Mouse (Mus musculus) kidney, adult 18-20 months (tissue): ENCODE data around the gene Atrnl1.
"Not testable (repeated sequence)": the region's sequence is repeated elsewhere in the genome, so short reads cannot be mapped to it uniquely, and the experiment has no call there.

Experiments used
- DNase-seq: peaks from one replicate; pipeline ENCODE4 v3.0.0; 2021

The Atrnl1 gene

DNA sequence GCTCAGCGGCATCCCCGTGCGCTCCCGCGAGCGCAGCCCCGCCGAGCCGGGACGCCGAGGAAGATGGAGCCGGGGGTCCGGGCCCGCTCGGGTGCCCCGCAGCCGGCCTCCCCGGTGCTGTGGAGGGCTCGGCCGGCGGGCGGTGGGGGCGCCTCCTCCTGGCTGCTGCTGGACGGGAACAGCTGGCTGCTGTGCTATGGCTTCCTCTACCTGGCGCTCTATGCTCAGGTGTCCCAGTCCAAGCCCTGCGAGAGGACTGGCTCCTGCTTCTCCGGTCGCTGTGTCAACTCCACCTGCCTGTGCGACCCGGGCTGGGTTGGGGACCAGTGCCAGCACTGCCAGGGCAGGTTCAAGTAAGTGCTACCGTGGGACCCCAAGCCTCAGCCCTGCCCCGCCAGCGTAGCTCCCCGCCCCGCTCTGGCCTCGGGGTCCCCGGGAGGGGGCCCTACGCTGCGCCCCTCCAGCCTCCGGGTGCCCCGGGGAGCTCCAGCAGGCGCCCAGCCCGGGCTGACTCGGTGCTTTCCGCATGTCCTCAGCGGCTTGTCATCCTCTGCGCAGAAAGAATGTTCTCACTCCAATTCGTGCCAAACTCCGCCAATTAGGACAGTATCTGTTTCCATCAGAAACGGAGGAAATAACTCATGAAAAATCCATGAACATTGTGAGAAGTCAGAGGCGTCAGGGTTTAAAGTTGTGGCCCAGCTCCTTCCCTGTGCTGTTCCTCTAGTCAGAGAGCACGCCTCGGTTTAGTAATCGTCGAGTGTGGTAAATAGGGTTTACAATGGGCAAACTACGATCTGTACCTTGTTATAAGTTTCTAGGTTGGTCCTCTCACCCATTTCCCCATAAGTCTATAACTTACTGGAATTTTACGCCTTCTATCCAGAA lies 701 bp downstream of the Atrnl1 start:
- peak; percentile 78 for DNase-seq

DNA sequence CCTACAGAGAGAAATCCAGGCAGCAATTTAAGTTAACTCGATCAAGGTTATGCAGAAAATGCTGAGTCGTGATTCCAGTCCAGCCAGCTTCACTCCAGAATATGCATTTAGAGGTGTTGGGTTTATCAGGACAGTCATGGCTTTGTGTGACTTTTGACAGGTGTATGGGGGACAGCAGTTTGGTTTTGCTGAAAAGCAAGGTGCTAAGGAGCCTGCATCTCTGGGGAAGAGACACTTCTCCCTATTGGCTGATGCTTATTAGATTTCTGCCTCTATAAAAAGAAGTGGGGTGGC lies 1.3 kb downstream of the Atrnl1 start:
- no peak for DNase-seq

DNA sequence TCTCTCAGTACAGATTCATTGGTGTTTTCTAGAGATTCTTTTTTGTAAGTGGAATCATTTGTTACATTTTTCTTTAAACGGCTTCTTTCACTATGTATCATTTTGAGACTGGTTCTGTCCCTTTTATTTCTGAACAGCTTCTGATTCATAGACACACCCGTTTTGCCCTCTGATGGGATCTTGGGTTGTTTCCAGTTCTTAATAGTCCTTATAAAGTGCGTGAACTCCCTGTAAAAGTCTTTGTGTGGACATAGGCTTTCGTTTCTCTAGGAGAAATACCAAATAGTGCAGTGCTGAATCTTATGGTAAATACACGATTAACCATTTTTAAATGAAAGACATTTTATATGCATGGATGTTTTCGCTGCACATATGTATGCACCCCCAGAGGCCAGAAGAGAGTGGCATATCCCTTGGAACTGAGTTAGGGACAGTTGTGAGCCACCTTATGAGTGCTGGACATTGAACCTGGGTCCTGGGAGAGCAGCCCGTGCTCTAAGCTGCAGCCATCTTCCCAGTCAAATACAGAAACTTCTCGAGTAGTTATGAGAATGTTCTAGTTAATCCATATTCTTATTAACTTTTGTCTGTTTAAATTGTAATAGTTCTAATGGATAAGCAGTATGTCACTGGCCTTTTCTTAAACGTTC lies 5.3 kb downstream of the Atrnl1 start:
- no peak for DNase-seq

DNA sequence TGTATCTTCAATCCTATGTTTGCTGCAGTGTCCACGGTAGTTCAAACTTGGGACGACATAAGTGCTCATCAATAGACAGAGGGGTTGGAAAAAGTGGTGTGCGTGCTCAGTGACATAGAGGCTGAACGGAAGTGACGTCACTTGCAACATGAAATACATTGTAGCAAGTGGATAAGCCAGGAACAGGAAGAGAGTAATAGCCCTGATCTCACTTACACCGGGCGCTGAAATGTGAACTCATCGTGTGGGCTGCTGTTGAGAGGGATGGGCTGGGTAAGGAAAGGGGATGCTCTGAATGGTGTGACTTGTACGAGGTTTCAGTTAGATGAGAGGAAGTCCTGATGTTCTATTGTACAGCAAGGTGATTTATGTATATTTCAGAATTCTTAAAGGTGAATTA lies 8.3 kb downstream of the Atrnl1 start:
- no peak for DNase-seq

DNA sequence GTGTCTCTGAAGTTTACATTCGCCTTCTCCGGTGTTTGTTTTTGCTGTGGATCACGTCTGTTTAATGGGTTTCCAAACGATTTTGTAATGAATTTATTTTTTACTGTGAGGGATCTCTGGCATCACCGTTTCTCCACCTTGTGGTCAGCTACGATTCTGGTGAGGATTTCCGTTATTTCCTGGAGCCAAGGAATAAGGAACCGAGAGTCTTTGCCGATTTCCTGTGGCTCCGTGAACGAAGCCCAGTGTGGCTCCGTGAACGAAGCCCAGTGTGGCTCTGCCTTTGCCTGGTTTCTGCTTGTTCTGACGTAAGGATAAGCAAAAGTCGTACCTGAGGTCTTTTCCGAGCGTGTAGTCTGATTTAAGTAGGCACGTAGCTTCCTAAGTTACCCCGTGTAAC lies 11.0 kb downstream of the Atrnl1 start:
- no peak for DNase-seq

DNA sequence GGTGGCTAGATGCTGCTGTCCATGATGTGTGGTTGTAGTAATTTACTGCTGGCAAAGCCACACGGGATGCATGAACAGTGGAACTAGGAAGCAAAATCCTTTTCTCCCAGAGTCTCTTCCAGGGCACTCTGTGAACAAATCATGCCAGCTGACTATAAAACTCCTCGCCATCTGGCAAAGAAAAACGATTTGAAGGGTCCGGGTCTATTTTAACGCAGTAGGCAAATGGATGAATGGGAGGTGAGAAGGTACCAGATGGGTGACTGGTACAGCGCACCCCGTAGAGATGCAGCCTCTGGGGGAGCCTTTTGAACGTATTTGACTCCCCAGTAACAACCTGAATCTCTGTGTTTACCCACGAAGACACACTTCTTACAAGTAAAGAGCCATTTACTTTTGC lies 14.9 kb downstream of the Atrnl1 start:
- DNase-seq = no peak

DNA sequence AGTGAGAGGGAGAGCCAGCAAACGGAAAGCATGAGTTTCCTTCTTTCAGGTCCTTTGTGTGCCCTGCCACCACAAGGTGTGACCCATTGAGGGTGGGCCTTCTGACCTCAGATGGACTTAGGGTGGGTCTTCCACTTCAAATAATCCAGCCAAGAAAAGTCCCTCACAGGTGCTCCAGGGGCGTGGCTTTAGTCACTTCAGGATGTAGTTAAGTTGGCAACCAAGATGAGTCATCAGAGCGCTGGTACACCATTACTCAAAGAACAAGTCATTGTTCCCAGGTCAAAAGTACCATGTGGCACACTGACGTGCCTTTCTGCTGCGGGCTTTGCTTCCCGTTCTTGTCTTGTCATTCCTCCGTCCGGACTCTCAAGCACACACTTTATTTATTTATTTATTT lies 16.4 kb downstream of the Atrnl1 start:
- DNase-seq = no peak

DNA sequence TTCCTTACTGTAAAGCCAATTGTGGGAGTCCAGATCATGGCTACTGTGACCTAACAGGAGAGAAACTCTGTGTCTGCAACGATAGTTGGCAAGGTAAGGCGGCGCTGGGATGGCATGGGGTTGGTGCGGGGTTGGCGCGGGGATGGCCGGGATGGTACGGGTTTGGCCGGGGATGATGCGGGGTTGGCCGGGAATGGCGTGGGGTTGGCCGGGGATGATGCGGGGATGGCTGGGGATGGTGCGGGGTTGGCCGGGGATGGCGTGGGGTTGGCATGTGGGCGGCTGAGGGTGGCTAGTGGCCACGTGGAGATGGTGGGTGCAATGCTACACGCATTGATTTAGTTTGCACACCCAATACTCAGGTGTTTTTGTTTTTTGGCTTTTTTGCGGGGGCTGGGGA lies 31.7 kb downstream of the Atrnl1 start:
- DNase-seq = no peak

DNA sequence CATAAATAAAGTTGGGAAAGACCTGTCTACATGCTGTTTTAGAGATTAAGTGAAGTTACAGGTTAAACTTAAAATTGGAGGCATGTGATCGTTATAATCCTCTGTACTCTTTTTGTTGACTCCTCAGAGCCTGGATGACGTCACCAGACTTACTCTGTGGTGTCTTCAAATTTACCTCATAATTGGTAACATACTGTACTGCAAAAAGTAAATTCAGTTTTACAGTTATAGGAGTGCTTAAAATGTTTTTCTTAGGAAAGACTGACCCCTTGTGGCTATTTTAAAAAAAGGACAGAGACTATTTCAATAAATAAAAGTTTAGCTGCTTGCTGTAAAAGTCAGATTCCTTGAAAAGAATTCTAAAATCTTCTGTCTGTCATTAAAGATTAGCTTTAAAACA lies 32.1 kb downstream of the Atrnl1 start:
- DNase-seq = no peak

DNA sequence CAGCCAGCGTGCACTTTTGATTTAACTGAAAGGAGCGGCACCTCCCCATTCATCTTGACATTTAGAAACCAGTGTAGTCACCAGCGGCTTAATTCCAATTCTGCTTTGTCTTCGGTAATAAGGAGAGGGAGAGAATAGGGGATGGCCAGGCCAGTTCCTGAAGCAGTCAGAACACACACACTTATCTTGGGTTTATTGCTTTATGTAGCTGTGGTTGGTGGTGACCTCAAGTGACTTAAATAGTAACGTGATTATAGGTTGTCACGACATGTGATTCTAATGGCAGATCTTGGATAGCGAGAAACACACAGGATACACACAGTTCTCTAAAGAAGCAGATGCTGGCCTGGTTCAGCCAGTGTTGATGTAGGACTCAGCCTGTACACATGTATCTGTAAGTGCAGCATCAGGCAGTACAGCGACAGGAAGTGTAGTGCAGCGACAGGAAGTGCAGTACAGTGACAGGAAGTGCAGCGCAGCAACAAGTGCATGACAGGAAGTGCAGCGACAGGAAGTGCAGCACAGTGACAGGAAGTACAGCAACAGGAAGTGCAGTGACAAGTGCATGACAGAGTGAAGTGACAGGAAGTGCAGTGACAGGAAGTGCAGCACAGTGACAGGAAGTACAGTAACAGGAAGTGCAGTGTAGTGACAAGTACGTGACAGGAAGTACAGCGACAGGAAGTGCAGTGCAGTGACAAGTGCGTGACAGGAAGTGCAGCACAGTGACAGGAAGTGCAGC lies 37.5 kb downstream of the Atrnl1 start:
- no peak for DNase-seq

DNA sequence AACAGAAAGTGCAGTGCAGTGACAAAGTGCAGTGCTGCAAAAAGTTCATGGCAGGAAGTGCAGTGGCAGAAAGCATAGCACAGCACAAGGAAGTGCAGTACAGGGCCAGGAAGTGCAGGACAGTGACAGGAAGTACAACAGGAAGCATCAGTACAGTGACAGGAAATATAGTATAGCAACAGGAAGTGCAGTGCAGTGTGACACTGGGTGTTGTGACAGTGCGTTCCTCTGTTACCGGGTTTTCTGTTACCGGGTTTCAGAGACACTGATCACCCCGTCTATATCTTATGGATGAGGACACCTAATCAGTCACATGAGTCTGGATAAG lies 38.1 kb downstream of the Atrnl1 start:
- DNase-seq = no peak

DNA sequence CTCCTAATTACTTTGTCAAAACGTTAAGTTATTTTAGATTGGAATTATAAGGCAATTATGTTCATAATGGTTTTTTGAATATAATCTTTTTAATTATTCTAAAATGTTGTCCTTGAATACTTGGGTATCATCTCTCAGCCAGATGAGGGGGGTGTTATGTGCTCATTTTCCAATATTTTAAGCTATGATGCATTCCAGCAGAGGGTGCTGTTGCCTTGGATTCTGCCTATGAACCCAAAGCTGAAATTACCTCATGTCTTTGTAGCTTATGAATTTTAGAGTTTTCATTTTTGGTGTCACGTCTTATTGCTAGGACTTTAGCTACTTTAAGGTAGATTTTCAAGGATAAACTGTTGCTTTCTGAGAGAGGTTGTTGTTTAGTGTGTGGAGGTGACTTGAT lies 44.2 kb downstream of the Atrnl1 start:
- DNase-seq = peak; percentile 22

DNA sequence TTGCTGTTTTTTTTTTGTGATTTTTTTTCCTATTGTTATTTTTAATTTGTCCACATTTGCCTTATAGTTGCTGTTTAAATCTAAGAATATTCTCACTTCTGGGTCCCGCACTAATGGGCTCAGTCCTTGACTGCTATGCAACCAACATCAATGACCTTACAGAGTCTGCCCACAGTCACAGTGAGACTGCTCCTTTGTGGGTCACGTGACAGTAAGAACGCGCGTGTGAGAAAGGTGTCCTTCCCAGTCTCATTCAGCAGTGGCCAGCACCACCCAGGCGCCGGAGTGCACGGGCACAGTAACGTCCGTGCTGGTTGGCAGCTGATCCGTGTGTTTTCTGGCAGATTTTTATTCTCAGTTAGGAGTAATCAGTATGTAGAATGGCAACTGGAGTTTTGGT lies 44.7 kb downstream of the Atrnl1 start:
- DNase-seq = no peak

DNA sequence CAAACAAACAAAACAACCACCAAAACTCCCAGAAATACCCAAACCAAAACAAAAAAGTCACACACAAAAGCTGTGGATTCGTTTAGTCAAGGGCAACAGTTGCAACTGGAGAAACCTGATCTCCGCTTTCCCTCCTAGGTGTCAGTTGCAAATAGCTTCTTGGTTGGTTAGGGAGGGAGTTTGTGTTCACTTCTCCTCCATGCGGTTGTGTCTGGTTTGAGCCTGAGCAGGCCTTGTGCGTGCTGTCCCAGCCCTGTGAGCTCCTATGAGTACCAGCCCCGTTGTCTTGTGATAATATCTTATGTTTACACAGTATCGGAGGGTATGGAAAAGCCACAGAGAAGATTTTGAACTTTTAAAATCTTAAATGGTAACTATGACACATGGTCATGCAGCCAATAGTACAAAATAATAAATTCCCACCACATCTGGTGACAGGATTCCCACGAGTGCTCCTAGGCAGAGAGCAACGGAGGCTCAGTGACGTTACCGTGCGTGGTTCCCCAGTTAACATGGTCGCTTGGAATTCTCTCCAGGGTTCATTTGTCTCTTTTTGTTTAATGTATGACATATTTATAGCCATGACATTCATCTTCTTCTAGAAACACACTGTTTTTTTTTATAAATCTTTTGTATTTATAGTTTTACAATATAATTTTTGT lies 46.7 kb downstream of the Atrnl1 start:
- DNase-seq = no peak

DNA sequence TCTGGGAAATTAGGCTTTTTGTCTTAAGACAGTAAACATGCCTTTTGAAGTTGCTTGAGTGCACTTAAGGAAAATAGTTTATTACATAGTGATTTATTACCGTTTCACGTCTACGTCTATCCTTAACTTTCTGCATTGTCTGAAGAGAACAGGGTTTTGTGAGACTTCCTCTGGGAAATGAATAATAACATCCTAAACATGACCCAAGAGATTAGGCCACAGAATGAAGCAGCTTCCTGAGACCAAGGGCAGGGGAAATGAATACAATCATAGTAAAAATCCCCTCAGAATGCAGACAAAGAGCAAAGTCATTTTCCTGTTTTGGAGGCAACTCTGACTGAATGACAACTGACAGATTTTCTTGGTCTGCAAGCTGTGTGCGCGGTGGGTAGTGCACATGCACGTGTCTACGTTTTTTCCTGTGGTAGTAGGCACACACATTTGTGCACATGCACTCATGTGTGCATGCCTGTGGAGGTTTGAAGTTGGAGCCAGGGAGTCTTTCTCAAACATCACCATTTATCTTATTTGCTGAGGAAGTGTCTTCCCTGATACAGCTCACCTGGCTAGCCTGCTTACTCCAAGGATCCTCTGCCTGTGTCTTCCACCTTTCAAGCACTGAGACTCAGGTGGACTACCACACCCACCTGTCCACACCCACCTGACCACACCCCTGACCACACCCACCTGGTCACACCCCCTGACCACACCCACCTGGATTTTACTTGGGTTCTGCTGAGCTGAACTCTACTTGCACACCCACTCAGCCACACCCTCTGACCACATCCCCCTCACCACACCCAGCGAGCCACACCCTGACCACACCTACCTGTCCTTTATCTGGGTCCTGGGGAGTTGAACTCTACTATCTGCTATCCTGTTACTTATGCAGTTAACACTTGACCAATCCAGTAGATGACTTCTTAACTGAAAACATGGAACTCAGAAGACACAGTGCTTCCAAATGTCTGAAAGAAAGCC lies 47.6 kb downstream of the Atrnl1 start:
- DNase-seq = no peak

DNA sequence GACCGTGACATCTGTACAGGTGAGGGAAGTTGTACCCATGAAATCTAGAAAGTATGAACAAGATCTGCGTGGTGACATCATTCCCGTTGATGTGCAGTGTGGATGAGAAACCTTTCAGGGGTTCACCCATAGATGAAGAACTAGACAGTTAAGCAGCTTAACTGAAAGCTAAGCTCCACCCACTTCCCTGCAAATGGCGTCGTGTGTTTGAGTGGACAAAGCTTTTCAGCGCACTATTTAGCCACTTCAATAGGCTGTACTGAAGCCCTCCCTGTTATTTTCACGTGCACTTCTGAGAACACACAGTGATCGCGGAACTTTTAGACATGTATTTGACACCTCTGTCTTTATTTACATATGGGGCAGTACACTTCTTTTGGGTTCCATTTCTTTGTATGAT lies 56.2 kb downstream of the Atrnl1 start:
- DNase-seq = no peak

DNA sequence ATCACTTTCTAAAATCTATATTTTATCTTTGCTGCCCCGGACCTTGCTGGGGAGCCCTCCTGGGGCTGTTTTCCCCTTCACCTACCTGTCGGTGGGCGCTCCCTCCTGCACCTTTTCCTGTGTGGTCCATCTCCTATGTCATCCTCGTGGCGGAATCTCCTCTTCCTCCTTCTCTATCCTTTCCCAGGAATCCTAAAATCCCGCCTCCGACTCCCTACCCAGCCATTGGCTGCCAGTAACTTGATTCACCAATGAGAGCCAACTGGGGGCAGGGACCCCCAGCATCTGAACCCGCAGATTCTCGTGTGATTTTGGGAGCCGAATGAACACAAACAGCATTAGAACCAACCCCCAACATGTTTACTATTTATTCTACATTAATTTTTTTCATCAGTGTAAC lies 57.1 kb downstream of the Atrnl1 start:
- DNase-seq = no peak

DNA sequence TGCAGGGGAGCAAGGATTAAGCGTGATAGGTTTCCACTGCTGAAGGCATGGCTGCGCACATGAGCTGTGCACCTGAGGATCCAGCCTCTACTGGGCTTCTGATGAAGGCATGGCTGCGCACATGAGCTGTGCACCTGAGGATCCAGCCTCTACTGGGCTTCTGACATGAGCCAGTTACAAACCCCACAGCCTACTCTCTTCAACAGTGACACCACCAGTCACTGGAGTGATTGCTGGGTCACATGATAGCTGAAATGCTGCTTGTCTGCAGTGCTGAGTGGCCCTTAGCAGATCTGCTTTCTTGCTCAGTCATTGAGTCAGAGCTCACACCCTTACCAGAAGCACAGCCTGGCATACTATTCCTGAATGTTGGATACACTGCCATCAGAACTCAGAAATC lies 68.6 kb downstream of the Atrnl1 start:
- DNase-seq = no peak

DNA sequence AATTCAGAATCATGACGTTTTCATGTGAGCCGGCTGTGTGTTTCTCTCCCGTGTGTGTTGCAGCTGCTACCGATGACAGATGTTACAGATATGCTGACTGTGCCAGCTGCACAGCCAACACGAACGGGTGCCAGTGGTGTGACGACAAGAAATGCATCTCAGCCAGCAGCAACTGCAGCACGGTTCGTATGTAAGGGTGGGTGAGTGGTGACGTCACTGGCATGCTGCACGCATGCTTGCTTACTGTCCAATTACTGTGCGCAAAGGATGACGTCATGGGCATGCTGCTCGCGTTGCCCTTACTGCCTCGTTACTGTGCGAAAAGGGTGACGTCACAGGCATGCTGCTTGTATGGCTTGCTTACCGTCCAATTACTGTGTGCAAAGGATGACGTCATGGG lies 75.8 kb downstream of the Atrnl1 start:
- DNase-seq = no peak

DNA sequence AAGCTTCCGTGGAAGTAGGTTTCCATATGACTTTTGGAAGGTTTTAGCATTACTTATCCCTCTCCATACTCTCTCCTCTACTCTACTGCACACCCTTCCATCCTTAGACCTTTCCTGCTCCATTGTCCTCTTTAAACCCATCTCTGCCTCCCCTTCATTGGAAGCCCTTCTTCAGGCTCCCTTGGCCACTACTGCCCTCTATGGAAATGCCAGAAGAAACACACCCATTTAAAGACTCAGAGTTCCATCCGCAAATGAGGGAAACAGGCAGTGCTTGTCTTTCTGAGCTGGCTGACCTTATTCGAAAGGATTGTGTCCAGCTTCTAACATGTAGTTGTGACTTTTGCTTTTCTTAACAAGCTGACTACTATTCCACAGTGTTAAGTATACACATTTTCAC lies 81.7 kb downstream of the Atrnl1 start:
- DNase-seq = no peak

DNA sequence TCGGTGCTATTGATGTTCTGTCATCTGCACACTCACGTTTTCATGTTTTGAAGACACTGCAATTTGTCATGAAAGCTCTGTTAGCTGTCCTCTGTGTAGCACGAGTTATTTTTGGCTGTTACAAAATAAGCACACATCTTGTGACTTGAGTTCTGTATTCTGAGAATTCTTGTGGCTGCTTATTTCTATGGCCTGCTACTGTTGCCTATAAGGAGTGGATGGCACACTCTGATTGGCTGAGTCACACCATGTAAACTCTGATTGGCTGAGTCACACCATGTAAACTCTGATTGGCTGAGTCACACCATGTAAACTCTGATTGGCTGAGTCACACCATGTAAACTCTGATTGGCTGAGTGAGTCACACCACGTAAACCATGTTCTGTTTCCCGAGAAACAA lies 85.9 kb downstream of the Atrnl1 start:
- not testable (repeated sequence) for DNase-seq

DNA sequence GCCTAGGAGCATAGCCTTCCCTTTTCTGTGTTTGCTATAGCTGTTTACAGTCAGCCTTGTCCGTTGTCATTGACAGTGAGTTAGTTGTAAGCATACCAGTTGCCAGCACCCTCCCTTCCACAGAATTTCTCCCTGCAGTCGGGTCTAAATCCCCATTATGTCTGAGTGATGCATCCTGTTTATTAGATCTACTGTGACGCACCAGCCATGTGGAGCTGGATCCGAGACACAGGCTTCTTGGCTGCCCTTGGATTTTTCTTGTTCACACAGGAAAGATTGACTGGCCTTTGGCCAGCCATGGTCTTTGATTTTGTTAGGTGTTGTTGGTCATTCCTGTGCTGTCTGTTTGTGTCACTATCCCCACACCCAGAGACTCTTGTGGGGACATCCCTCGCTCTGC lies 102.3 kb downstream of the Atrnl1 start:
- no peak for DNase-seq

DNA sequence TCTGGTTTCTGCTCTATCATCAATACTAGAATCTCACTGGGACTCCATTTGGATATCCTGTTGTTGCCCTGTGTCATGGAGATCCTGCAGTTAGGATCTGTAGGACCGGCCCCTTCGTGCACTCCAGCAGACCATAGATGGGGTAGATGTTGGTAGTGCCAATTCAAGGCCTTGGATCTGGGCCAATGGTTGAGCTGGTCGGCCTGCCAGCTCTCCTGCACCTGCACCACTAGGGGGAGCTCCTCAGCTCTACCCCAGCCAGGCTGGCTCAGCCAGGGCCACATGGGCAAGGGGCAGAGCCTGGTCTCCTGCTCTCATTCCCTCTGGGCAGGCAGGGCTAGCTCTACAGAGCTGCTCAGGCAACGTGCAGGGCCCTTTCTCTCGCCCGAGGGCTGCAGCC lies 114.1 kb downstream of the Atrnl1 start:
- DNase-seq = peak; percentile 60
